Mouse (Mus musculus): Measurements from ENCODE around the gene Kcnc3. TPM values are rescaled to one million over a fixed set of nuclear protein-coding genes. Genes with fewer than 3 reads are reported as not detected.

Kcnc3 gene
- polyA plus RNA-seq, 1 experiment from 2014 or later: 0.97 TPM

GRCm38 (mm10) chr7:44625241-44626067 is 35.0 kb downstream of the Kcnc3 start:
- ATAC-seq (ENCODE audit: insufficient read depth) (no peak), DNase-seq (no peak)
- no peak overlapping the region for H3K27ac ChIP-seq (ENCODE audit: low read depth)
- no peaks in the 10 kb centered on the region for H3K27me3 ChIP-seq (ENCODE audit: insufficient read depth, low read length)
- TF ChIP-seq CTCF (IDR thresholded peaks at IDR 0.05; ENCODE audit: low read depth): no peak
- H3K4me3 ChIP-seq (ENCODE audit: low read depth, low read length): no peak overlapping the region
- H3K4me2 ChIP-seq: no peak overlapping the region
- no peaks in the 10 kb centered on the region for H3K4me1 ChIP-seq (ENCODE audit: insufficient read depth)
- no peaks in the 10 kb centered on the region for H3K36me3 ChIP-seq (ENCODE audit: insufficient read depth)
- H3K9ac ChIP-seq: no peak overlapping the region
- 83% methylated on average over 13 of the region's 13 CpGs for WGBS
- H3K9me3 ChIP-seq (ENCODE audit: low read depth, low read length): no peaks in the 10 kb centered on the region

- no peak for TF ChIP-seq CTCF (IDR thresholded peaks at IDR 0.05; ENCODE audit: low read depth)
- H3K4me2 ChIP-seq: no peak overlapping the region
- H3K36me3 ChIP-seq (ENCODE audit: insufficient read depth): no peaks in the 10 kb centered on the region
- H3K9ac ChIP-seq: no peak overlapping the region
- no peak overlapping the region for H3K4me3 ChIP-seq (ENCODE audit: low read depth, low read length)
- H3K27ac ChIP-seq (ENCODE audit: low read depth): no peak overlapping the region
- no peaks in the 10 kb centered on the region for H3K9me3 ChIP-seq (ENCODE audit: low read depth, low read length)
- no peaks in the 10 kb centered on the region for H3K4me1 ChIP-seq (ENCODE audit: insufficient read depth)
- no peak for ATAC-seq (ENCODE audit: insufficient read depth)
- DNase-seq: no peak
- no peaks in the 10 kb centered on the region for H3K27me3 ChIP-seq (ENCODE audit: insufficient read depth, low read length)
- 37% methylated on average over 1 of the region's 1 CpGs for WGBS
These were observed 35.6 kb downstream of the Kcnc3 start for GRCm38 (mm10) chr7:44626068-44626385.

GRCm38 (mm10) chr7:44626966-44627365 is 36.5 kb downstream of the Kcnc3 start:
- DNase-seq (no peak), ATAC-seq (ENCODE audit: insufficient read depth) (no peak)
- Histone ChIP-seq H3K9me3 (ENCODE audit: low read depth, low read length) (no peaks in the 10 kb centered on the region), H3K4me3 (ENCODE audit: low read depth, low read length) (no peak overlapping the region), H3K4me1 (ENCODE audit: insufficient read depth) (no peaks in the 10 kb centered on the region), H3K4me2 (no peak overlapping the region), H3K36me3 (ENCODE audit: insufficient read depth) (no peaks in the 10 kb centered on the region), H3K27ac (ENCODE audit: low read depth) (no peak overlapping the region), H3K9ac (no peak overlapping the region), H3K27me3 (ENCODE audit: insufficient read depth, low read length) (no peaks in the 10 kb centered on the region)
- 72% methylated on average over 13 of the region's 13 CpGs for WGBS
- no peak for TF ChIP-seq CTCF (IDR thresholded peaks at IDR 0.05; ENCODE audit: low read depth)

GRCm38 (mm10) chr7:44628402-44629034 is 38.1 kb downstream of the Kcnc3 start:
- Histone ChIP-seq H3K9me3 (ENCODE audit: low read depth, low read length) (no peaks in the 10 kb centered on the region), H3K4me2 (no peak overlapping the region), H3K27ac (ENCODE audit: low read depth) (no peak overlapping the region), H3K9ac (no peak overlapping the region), H3K27me3 (ENCODE audit: insufficient read depth, low read length) (no peaks in the 10 kb centered on the region), H3K4me3 (ENCODE audit: low read depth, low read length) (no peak overlapping the region), H3K4me1 (ENCODE audit: insufficient read depth) (no peaks in the 10 kb centered on the region), H3K36me3 (ENCODE audit: insufficient read depth) (no peaks in the 10 kb centered on the region)
- ATAC-seq (ENCODE audit: insufficient read depth): no peak
- DNase-seq: no peak
- no peak for TF ChIP-seq CTCF (IDR thresholded peaks at IDR 0.05; ENCODE audit: low read depth)
- WGBS: 88% methylated on average over 15 of the region's 15 CpGs

- Histone ChIP-seq H3K27ac (ENCODE audit: low read depth) (no peak overlapping the region), H3K27me3 (ENCODE audit: insufficient read depth, low read length) (no peaks in the 10 kb centered on the region), H3K9me3 (ENCODE audit: low read depth, low read length) (no peaks in the 10 kb centered on the region), H3K9ac (no peak overlapping the region), H3K36me3 (ENCODE audit: insufficient read depth) (no peaks in the 10 kb centered on the region), H3K4me3 (ENCODE audit: low read depth, low read length) (no peak overlapping the region), H3K4me1 (ENCODE audit: insufficient read depth) (no peaks in the 10 kb centered on the region), H3K4me2 (no peak overlapping the region)
- WGBS: 49% methylated on average over 13 of the region's 13 CpGs
- no peak for TF ChIP-seq CTCF (IDR thresholded peaks at IDR 0.05; ENCODE audit: low read depth)
- ATAC-seq (ENCODE audit: insufficient read depth): peak; percentile 65
- DNase-seq: peak; percentile 51
These were observed 40.0 kb downstream of the Kcnc3 start for GRCm38 (mm10) chr7:44630437-44630836.

- no peaks in the 10 kb centered on the region for H3K9me3 ChIP-seq (ENCODE audit: low read depth, low read length)
- no peak overlapping the region for H3K27ac ChIP-seq (ENCODE audit: low read depth)
- no peak for DNase-seq
- no peaks in the 10 kb centered on the region for H3K36me3 ChIP-seq (ENCODE audit: insufficient read depth)
- no peak overlapping the region for H3K4me2 ChIP-seq
- whole genome bisulfite sequencing: 30% methylated on average over 13 of the region's 13 CpGs
- no peaks in the 10 kb centered on the region for H3K4me1 ChIP-seq (ENCODE audit: insufficient read depth)
- no peak overlapping the region for H3K4me3 ChIP-seq (ENCODE audit: low read depth, low read length)
- ATAC-seq (ENCODE audit: insufficient read depth): no peak
- no peak overlapping the region for H3K9ac ChIP-seq
- no peaks in the 10 kb centered on the region for H3K27me3 ChIP-seq (ENCODE audit: insufficient read depth, low read length)
- TF ChIP-seq CTCF (IDR thresholded peaks at IDR 0.05; ENCODE audit: low read depth): no peak
These were observed 42.2 kb downstream of the Kcnc3 start for GRCm38 (mm10) chr7:44632676-44633075.

GRCm38 (mm10) chr7:44633407-44633806 is 42.9 kb downstream of the Kcnc3 start:
- H3K4me3 ChIP-seq (ENCODE audit: low read depth, low read length): no peak overlapping the region
- peak; percentile 54 for TF ChIP-seq CTCF (IDR thresholded peaks at IDR 0.05; ENCODE audit: low read depth)
- no peak overlapping the region for H3K27ac ChIP-seq (ENCODE audit: low read depth)
- H3K27me3 ChIP-seq (ENCODE audit: insufficient read depth, low read length): peaks cover 3% of the 10 kb centered on the region; the same call in 1 of the 2 replicates
- no peak overlapping the region for H3K9ac ChIP-seq
- WGBS: 19% methylated on average over 15 of the region's 15 CpGs
- no peak overlapping the region for H3K4me2 ChIP-seq
- no peaks in the 10 kb centered on the region for H3K4me1 ChIP-seq (ENCODE audit: insufficient read depth)
- H3K36me3 ChIP-seq (ENCODE audit: insufficient read depth): no peaks in the 10 kb centered on the region
- DNase-seq (peak; percentile 13), ATAC-seq (ENCODE audit: insufficient read depth) (no peak)
- no peaks in the 10 kb centered on the region for H3K9me3 ChIP-seq (ENCODE audit: low read depth, low read length)

Data from lung, embryonic 14.5 days (tissue).